ENCODE assay signal across 8 mouse cellular contexts in the genomic region with DNA sequence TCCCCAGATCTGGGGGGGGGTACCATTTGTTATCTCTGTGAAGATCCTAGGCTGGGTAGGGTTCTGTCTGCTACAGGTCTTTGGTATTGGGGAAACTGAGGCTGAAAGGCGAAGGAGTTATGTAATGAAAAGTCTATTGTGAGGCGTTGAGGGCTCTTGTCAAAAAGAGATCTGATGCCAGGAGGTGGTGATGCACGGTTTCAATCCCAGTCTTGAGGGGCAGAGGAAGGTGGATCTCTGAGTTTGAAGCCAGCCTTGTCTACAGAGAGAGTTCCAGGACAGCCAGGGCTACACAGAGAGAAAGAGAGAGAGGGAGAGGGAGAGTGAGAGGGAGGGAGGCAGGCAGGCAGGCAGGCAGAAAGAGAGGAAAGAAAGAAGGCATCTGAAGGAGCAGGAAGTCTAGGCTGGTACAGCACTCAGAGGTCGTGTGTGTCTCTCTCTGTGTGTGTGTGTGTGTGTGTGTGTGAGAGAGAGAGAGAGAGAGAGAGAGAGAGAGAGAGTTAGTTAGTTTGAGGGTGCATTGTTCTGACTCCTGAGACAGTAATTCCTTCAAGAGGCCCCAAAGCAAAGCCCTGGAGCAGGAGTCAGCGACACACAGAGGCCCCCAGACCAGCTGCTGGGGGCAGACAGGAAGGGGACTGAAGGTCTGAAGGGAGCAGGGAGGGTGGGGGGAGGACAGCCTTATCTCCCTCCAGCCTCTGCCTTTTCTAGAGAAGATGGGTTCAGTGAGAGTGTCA. TPM values are rescaled to one million over a fixed set of nuclear protein-coding genes. Genes with fewer than 3 reads are reported as not detected.
DNase-seq lines count a peak whose midpoint lies in the region; ATAC-seq lines count a peak whose summit lies in the region.

No protein-coding gene starts in this region.

- peak overlapping the region; percentile 38 for H3K9ac ChIP-seq in forebrain, embryonic 12.5 days
- no peak overlapping the region for H3K9ac ChIP-seq in forebrain, embryonic 15.5 days (replicated peaks)
- H3K9ac ChIP-seq in neural tube, embryonic 12.5 days = peak overlapping the region; percentile 33
- no peak overlapping the region; the same call in 1 of the 2 replicates for H3K9ac ChIP-seq in neural tube, embryonic 15.5 days (replicated peaks)
- H3K9ac ChIP-seq in limb, embryonic 15.5 days = 0 out of 2 replicates have a peak overlapping the region, but pooled peaks have one; percentile 15

- H3K4me1 ChIP-seq in forebrain, embryonic 12.5 days = peaks cover 87% of the 10 kb centered on the region
- H3K4me1 ChIP-seq in forebrain, embryonic 15.5 days = peaks cover 90% of the 10 kb centered on the region
- H3K4me1 ChIP-seq in neural tube, embryonic 12.5 days = peaks cover 89% of the 10 kb centered on the region
- H3K4me1 ChIP-seq in neural tube, embryonic 15.5 days = peaks cover 87% of the 10 kb centered on the region
- peaks cover 82% of the 10 kb centered on the region for H3K4me1 ChIP-seq in limb, embryonic 15.5 days

- peak; percentile 41 for DNase-seq in thymus, postnatal 14 days
- DNase-seq in adipocyte (ENCODE audit: low spot score) = no peak

- no peak overlapping the region for H3K4me3 ChIP-seq in forebrain, embryonic 12.5 days (replicated peaks)
- H3K4me3 ChIP-seq in forebrain, embryonic 15.5 days = no peak overlapping the region
- H3K4me3 ChIP-seq in neural tube, embryonic 12.5 days = no peak overlapping the region
- H3K4me3 ChIP-seq in neural tube, embryonic 15.5 days (replicated peaks) = no peak overlapping the region
- H3K4me3 ChIP-seq in limb, embryonic 15.5 days = no peak overlapping the region

- H3K4me2 ChIP-seq in forebrain, embryonic 12.5 days = 0 out of 2 replicates have a peak overlapping the region, but pooled peaks have one; percentile 2
- H3K4me2 ChIP-seq in forebrain, embryonic 15.5 days (replicated peaks) = no peak overlapping the region
- peak overlapping the region; percentile 79 for H3K4me2 ChIP-seq in neural tube, embryonic 12.5 days (replicated peaks)
- H3K4me2 ChIP-seq in neural tube, embryonic 15.5 days = no peak overlapping the region
- no peak overlapping the region for H3K4me2 ChIP-seq in limb, embryonic 15.5 days

- no peak for ATAC-seq in forebrain, embryonic 12.5 days (ENCODE audit: low FRiP score)
- ATAC-seq in forebrain, embryonic 15.5 days (replicated peaks) = no peak
- ATAC-seq in neural tube, embryonic 12.5 days (ENCODE audit: low FRiP score, low read depth) = no peak
- no peak for ATAC-seq in neural tube, embryonic 15.5 days (ENCODE audit: low FRiP score)
- no peak for ATAC-seq in limb, embryonic 15.5 days (ENCODE audit: insufficient number of reproducible peaks, low FRiP score, low TSS enrichment, low read depth)
- no peak for ATAC-seq in megakaryocyte-erythroid progenitor cell, adult 5-6 weeks (replicated peaks; ENCODE audit: low FRiP score, low TSS enrichment, poor library complexity, severe bottlenecking)

- H3K27ac ChIP-seq in forebrain, embryonic 12.5 days = 0 out of 2 replicates have a peak overlapping the region, but pooled peaks have one; percentile 26
- no peak overlapping the region for H3K27ac ChIP-seq in forebrain, embryonic 15.5 days (replicated peaks)
- H3K27ac ChIP-seq in neural tube, embryonic 12.5 days = no peak overlapping the region
- no peak overlapping the region for H3K27ac ChIP-seq in neural tube, embryonic 15.5 days (replicated peaks)
- H3K27ac ChIP-seq in limb, embryonic 15.5 days = no peak overlapping the region; the same call in none of the 2 replicates

- H3K27me3 ChIP-seq in forebrain, embryonic 12.5 days = no peaks in the 10 kb centered on the region
- H3K27me3 ChIP-seq in forebrain, embryonic 15.5 days = no peaks in the 10 kb centered on the region
- H3K27me3 ChIP-seq in neural tube, embryonic 12.5 days (replicated peaks) = no peaks in the 10 kb centered on the region
- no peaks in the 10 kb centered on the region for H3K27me3 ChIP-seq in neural tube, embryonic 15.5 days (replicated peaks)
- H3K27me3 ChIP-seq in limb, embryonic 15.5 days = no peaks in the 10 kb centered on the region

- WGBS in forebrain, embryonic 12.5 days = 39% methylated on average over 5 of the region's 5 CpGs
- 35% methylated on average over 5 of the region's 5 CpGs for WGBS in forebrain, embryonic 15.5 days
- WGBS in neural tube, embryonic 12.5 days = 48% methylated on average over 5 of the region's 5 CpGs
- WGBS in neural tube, embryonic 15.5 days = 47% methylated on average over 5 of the region's 5 CpGs
- WGBS in limb, embryonic 15.5 days = 39% methylated on average over 5 of the region's 5 CpGs

- H3K36me3 ChIP-seq in forebrain, embryonic 12.5 days (replicated peaks) = no peaks in the 10 kb centered on the region
- no peaks in the 10 kb centered on the region for H3K36me3 ChIP-seq in forebrain, embryonic 15.5 days
- H3K36me3 ChIP-seq in neural tube, embryonic 12.5 days = no peaks in the 10 kb centered on the region
- no peaks in the 10 kb centered on the region for H3K36me3 ChIP-seq in neural tube, embryonic 15.5 days
- H3K36me3 ChIP-seq in limb, embryonic 15.5 days = 0 out of 2 replicates have a peak, but pooled peaks cover 3% of the 10 kb centered on the region

- H3K9me3 ChIP-seq in forebrain, embryonic 12.5 days = no peaks in the 10 kb centered on the region
- no peaks in the 10 kb centered on the region for H3K9me3 ChIP-seq in forebrain, embryonic 15.5 days
- no peaks in the 10 kb centered on the region for H3K9me3 ChIP-seq in neural tube, embryonic 12.5 days
- H3K9me3 ChIP-seq in neural tube, embryonic 15.5 days (replicated peaks) = no peaks in the 10 kb centered on the region
- no peaks in the 10 kb centered on the region for H3K9me3 ChIP-seq in limb, embryonic 15.5 days

RNA-seq across cellular contexts. Expression of gene Mef2d, which starts 4.4 kb away (rescaled TPM):
- polyA plus RNA-seq in forebrain, embryonic 12.5 days (2016; fragmentation: Nextera tagmentation; extraction: Ambion mirVana) = 17.7 and 20.3 TPM in 2 replicates
- 20.1 and 21.3 TPM in 2 replicates for polyA plus RNA-seq in forebrain, embryonic 15.5 days (2015; fragmentation: Nextera tagmentation; extraction: Ambion mirVana)
- polyA plus RNA-seq in neural tube, embryonic 12.5 days (2016; fragmentation: Nextera tagmentation; extraction: Ambion mirVana) = 17.6 and 19.8 TPM in 2 replicates
- 14.3 and 20.3 TPM in 2 replicates for polyA plus RNA-seq in neural tube, embryonic 15.5 days (2015; fragmentation: Nextera tagmentation; extraction: Ambion mirVana)
- polyA plus RNA-seq in limb, embryonic 15.5 days (2015; fragmentation: Nextera tagmentation; extraction: Ambion mirVana) = 23.3 and 29.8 TPM in 2 replicates
- total RNA-seq in megakaryocyte-erythroid progenitor cell, adult 5-6 weeks (2014; fragmentation: Nextera tagmentation) = 91.9 and 97.4 TPM in 2 replicates
- total RNA-seq in megakaryocyte-erythroid progenitor cell, adult 5-6 weeks (2017) = 19.7 and 50.5 TPM in 2 replicates

Comparison
In these comparisons a context has a peak if more than half of its experiments do, and no peak if none do; other contexts are left out.
1. H3K4me2 ChIP-seq: peak in forebrain, embryonic 12.5 days (single experiment) and neural tube, embryonic 12.5 days (single experiment); none in forebrain, embryonic 15.5 days (single experiment), neural tube, embryonic 15.5 days (single experiment) and limb, embryonic 15.5 days (single experiment).
2. H3K9ac ChIP-seq: peak in forebrain, embryonic 12.5 days (single experiment), neural tube, embryonic 12.5 days (single experiment) and limb, embryonic 15.5 days (single experiment); none in forebrain, embryonic 15.5 days (single experiment) and neural tube, embryonic 15.5 days (single experiment).